Mouse (Mus musculus): Measurements from ENCODE around the gene Otub2.
"Not testable (repeated sequence)": the region's sequence is repeated elsewhere in the genome, so short reads cannot be mapped to it uniquely, and the experiment has no call there.

Gene Otub2

GRCm38 (mm10) chr12:103434861-103435260 is 46.4 kb downstream of the Otub2 start:
- DNase-seq (ENCODE audit: extremely low read depth, low read depth, low spot score): no peak

DNA sequence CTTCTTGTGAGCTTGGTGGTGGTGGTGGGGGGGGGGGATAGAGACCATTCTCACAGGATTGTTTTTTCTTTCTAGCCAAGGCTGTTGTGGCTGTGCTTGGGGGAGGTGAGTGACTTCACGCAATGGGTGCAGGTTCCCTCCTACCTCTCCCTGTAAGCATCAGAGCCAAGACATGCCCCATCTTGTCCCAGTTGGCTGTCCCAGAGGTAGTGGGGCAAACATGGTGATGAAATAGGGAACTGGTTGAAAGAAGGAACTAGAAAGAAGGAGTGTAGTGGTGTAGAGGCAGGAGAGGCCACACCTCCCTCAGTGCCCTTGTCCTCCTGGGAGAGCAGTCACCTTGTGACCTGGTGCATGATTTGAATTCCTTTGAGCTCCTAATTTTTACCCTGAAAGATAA is 49.1 kb downstream of the Otub2 start:
- DNase-seq (ENCODE audit: extremely low read depth, low read depth, low spot score): peak; percentile 79

GRCm38 (mm10) chr12:103443524-103443923 is 55.0 kb downstream of the Otub2 start, which contains the start of gene Ifi27l2a:
Gene Ifi27l2a, minus strand, starts transcription at chr12:103443680.
- DNase-seq (ENCODE audit: extremely low read depth, low read depth, low spot score): no peak

GRCm38 (mm10) chr12:103444261-103444660 is 55.8 kb downstream of the Otub2 start:
- not testable (repeated sequence) for DNase-seq (ENCODE audit: extremely low read depth, low read depth, low spot score)

DNA sequence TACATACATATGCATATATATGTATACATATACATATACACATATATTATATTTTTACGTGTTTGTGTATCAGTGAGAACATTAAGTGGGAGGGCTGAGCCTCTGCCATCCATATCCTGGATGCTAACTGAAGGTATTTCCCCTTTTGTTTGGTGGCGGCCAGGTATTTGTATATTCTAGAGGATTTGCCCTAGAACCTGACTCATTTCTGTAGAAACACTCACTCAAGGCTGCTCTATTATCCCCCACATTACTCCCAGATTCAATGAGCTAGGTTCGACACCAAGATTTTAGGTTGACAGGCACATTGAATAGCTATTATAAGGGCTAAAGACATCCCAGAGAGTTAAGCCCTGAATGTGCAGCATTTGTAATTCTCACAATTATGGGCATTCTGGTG is 56.6 kb downstream of the Otub2 start:
- no peak for DNase-seq (ENCODE audit: extremely low read depth, low read depth, low spot score)

DNA sequence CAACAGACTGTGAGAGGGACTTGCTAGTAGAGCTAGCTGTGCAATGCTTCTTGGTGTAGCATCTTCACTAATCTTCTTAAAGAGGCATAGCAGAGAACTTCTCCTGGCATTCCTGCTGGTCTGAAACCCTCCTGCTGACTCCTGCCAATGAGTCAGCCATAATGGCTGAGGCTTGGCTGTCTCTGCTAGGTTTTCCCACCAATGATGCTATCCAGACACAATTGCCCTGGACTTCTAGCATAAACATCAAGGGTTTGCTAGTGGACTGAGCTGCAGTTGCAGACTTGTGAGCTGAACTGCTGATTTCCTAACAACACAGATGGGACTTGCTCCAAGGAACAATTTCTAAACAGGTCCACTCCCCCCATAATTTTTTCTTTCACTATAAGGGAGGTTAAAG is 64.9 kb downstream of the Otub2 start:
- DNase-seq (ENCODE audit: extremely low read depth, low read depth, low spot score): no peak
